Mouse (Mus musculus) E14TG2a.4 (cell line): Measurements from ENCODE around the gene Hrct1.

Experiments used
- CTCF ChIP-seq: conservative IDR thresholded peaks from 2 replicates; pipeline ENCODE4 v1.5.1; 2014; ENCODE audit warnings: low read length
- POU5F1 ChIP-seq: IDR thresholded peaks from 2 replicates; pipeline ENCODE4 v1.6.1; 2014; ENCODE audit warnings: low read length, borderline replicate concordance

- TF ChIP-seq CTCF, result no peak
- TF ChIP-seq POU5F1, result no peak
Observed at GRCm38 (mm10) chr4:43691026-43691425, 36.0 kb upstream of the Hrct1 start.
